Mouse (Mus musculus) gastrocnemius, postnatal 10 days (tissue): Measurements from ENCODE around the gene AI661453. TPM values are rescaled to one million over a fixed set of nuclear protein-coding genes. Genes with fewer than 3 reads are reported as not detected.
A peak's percentile ranks its signal among the peaks of the same experiment; 100 is the strongest.

Experiments used
- DNase-seq: peaks from one replicate; pipeline ENCODE4 v3.0.0; 2021; ENCODE audit warnings: mixed read lengths
- total RNA-seq, 2 experiments: library from RNA; stranded (reverse); gene quantifications; 2 replicates each; pipeline ENCODE4 v1.2.3; 2021

The AI661453 gene
- total RNA-seq, 2 experiments from 2014 or later, result 0.47 to 0.50 TPM

DNA sequence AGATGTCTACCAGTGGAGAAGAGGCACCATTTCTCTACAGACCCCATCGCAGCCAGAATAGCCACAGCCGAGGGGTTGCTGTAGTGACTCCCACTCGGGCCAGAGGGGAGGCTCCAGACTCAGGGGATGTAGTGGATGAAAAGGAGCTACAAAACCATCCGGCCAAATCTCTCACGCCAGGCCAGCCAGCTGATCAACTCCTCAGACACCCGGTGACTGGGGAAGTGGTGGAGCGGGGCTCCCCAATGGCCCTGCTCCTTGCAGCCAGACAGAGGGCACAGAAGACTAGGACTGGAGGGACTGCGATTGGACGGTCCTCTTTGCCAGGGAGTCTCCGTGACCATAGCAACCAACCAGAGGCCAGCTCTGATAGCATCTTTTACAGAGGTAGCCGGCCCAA lies 31.2 kb downstream of the AI661453 start:
- no peak for DNase-seq

- no peak for DNase-seq
Measured at GRCm38 (mm10) chr17:47468063-47468462, 31.6 kb downstream of the AI661453 start.

GRCm38 (mm10) chr17:47468466-47468865 lies 32.1 kb downstream of the AI661453 start:
- DNase-seq, result peak; percentile 46

- no peak for DNase-seq
Measured at GRCm38 (mm10) chr17:47469642-47470041, 33.2 kb downstream of the AI661453 start.

DNA sequence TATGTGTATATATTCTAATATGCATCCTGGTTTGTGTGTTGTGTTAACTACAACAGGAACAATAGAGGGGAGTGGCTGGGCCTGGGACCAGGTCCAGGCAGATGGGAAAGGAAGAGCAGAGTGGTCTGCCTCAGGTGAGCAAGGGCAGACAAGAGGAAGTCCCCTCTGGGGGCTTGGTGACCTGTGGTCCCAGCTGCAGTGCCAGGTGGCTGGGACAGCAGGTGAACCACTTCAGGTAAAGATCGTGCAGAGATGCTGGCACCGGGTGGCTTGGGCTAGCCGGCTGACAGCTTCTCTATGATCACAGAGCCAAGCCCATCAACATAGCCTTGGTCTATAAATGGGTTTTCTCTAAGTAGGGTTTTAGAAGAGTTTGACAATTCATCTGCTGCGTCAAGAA lies 33.7 kb downstream of the AI661453 start:
- DNase-seq, result no peak

DNA sequence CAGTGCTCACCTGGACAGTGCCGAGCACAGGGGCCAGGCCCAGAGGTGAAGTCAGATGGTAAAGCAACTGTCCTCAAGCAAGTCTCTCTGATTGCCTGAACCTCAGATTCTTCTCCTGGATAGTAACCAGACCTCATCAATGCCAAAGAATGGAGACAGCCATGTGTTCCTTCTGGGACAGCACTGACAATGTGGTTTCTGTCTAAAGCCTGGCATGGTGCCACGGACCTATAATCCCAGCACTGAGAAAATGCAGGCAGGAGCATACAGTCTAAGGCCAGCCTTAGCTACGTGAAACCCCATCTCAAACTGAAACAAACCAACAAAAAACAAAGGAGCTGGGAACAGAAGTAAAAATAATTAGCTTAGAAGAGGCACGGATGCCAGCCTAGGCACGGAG lies 34.3 kb downstream of the AI661453 start:
- DNase-seq, result no peak

GRCm38 (mm10) chr17:47472435-47473350 lies 36.3 kb downstream of the AI661453 start:
- DNase-seq, result no peak

- peak; percentile 72 for DNase-seq
Measured at GRCm38 (mm10) chr17:47473434-47473974, 37.1 kb downstream of the AI661453 start.

GRCm38 (mm10) chr17:47474250-47474649 lies 37.8 kb downstream of the AI661453 start:
- DNase-seq, result no peak

- no peak for DNase-seq
Measured at GRCm38 (mm10) chr17:47475181-47475580, 38.8 kb downstream of the AI661453 start.

DNA sequence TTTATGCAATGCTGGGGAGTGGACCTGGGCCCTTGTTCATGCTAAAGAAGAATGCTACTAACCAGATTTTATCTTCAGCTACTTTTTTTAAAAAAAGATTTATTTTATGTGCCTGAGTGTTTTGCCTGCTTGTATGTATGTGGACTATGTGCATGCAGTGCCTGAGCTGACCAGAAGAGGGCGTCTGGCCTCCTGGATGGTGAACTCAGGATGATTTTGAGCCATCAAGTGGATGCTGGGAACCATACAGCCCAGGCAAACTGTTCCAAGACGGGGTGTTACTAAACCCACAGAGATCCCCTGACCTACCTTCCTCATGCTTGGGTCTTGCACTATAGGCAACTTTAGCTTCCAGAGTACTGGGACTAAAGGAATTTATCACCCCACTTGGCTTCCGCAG lies 39.3 kb downstream of the AI661453 start:
- DNase-seq, result no peak

GRCm38 (mm10) chr17:47479887-47480286 lies 43.5 kb downstream of the AI661453 start:
- no peak for DNase-seq

- DNase-seq, result peak; percentile 78
Measured at GRCm38 (mm10) chr17:47482401-47482800, 46.0 kb downstream of the AI661453 start.

GRCm38 (mm10) chr17:47484241-47484921 lies 48.0 kb downstream of the AI661453 start:
- no peak for DNase-seq

- DNase-seq, result no peak
Measured at GRCm38 (mm10) chr17:47484993-47485392, 48.6 kb downstream of the AI661453 start.

- DNase-seq, result no peak
Measured at GRCm38 (mm10) chr17:47485791-47486190, 49.4 kb downstream of the AI661453 start.

- DNase-seq, result no peak
Measured at GRCm38 (mm10) chr17:47490791-47491190, 54.4 kb downstream of the AI661453 start.

DNA sequence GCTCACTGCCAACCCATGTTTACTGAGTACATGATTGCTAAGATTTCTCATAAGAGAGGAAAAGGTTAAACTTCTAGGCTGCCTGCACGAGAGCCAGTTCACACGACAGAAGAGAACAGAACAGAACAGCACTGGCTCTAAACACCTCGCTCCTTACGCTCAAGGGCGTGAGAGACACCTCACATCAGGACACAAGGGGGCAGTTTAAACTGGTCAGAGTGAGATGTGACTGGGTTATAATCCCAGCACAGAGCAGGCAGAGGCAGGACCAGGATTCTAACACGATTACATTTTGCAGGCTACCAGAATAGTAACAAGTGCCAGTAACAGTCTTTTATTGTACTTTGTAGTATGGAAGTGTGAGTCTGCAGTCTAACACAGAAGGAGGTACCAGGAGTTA lies 56.3 kb downstream of the AI661453 start:
- DNase-seq, result no peak

GRCm38 (mm10) chr17:47493653-47494052 lies 57.2 kb downstream of the AI661453 start:
- no peak for DNase-seq

- no peak for DNase-seq
Measured at GRCm38 (mm10) chr17:47494132-47494531, 57.7 kb downstream of the AI661453 start.

DNA sequence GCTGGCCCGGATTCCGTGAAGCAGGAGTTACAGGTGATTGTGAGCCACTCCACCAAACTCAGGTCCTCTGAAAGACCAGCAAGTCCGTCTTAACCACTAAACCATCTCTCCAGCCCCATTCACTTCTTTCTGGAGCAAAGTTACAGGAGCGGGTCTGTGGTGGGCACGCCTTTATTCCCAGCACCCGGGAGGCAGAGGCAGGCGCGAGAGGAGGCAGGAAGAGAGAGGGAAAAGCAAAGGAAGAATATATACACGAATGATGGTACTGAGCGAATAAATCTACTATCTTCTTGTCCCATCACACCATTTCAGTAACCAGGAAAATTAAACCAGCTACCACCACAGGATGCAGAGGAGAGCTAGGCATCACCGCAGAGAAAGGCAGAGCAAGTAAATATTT lies 65.1 kb downstream of the AI661453 start:
- no peak for DNase-seq

DNA sequence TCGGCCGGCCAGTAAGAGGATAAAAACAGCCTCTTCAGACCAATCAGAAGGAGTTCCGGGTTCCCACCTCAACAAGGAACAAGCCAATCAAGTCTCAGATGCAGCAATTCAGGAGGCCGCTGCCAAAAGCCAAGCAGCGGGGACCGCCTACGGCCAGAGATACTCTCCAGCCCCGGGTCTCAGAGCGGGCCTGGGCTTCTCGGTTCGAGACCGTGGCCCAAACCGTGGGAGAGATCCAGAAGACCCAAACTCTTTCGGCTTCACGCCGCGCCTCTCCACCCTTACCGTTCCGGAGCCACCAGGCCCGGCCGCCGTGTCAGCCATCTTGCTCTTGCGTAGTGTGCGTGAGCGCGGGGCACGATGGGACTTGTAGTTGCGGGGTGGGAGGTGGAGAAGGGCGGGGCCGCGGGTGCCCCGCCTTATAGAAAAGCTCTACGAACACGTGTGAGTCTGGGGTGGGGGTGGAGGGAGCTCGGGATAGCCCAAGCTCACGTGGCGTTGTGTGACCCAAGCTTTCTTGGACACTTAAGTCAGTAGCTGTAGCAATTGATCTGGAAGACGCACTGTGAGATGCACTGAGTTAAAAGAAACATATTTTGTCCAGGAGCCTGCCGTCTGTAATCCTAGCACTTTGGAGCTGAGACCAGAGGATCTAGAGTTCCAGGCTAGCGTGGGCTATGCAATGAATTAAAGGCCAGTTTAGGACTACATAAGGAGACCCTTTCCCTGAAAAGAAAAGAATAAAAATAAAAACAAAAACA lies 65.7 kb downstream of the AI661453 start, which contains the start of gene Taf8:
Taf8 (minus strand) TSS at position 347 of the 761 bp plus-strand sequence.
- DNase-seq, result peak; percentile 90
